Mouse (Mus musculus): ENCODE measurements around the gene Cts7. TPM values are rescaled to one million over a fixed set of nuclear protein-coding genes. Genes with fewer than 3 reads are reported as not detected.

Cts7 gene
- not detected in 2 replicates for polyA plus RNA-seq (2014; fragmentation: Nextera tagmentation; extraction: Ambion mirVana)

DNA sequence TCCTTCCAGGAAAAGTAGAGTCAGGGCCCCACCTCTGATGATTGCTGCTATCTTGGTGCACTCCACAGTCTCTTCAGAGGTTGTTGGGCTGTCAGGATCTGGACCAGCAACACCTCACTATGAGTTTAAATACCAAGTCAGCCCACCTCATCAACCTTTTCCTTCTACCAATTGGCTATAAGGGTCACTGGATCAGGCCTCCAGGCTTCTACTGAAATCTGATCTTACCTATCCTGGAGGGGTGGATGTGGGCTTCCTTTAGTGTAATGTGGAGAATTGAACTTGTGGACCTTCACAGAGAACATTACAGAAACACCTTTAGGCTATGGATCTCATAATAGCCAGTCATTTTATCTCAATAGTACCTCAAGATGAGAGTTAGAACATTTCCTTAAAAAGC is at the start of gene Cts7:
TSS of gene Cts7 (minus strand) at position 101 of the 400 bp plus-strand sequence.
- Histone ChIP-seq H3K9ac (ENCODE audit: low read depth, low read length) (no peak within 1 kb of the TSS), H3K4me2 (ENCODE audit: low read depth, low read length) (no peak within 1 kb of the TSS), H3K4me1 (ENCODE audit: control insufficient read depth, insufficient read depth, low read length) (no peaks in the 10 kb centered on the region), H3K4me3 (ENCODE audit: low read depth, low read length) (no peak within 1 kb of the TSS), H3K9me3 (ENCODE audit: control insufficient read depth, low read length) (peaks cover 26% of the 10 kb centered on the region), H3K27me3 (replicated peaks; ENCODE audit: control insufficient read depth, insufficient read depth, low read length) (no peaks in the 10 kb centered on the region), H3K27ac (replicated peaks; ENCODE audit: low read depth, low read length) (no peak within 1 kb of the TSS), H3K36me3 (ENCODE audit: control insufficient read depth, insufficient read depth, low read length) (no peaks in the 10 kb centered on the region)
- DNase-seq (ENCODE audit: low spot score) = no peak
- ATAC-seq (ENCODE audit: low read depth) = no peak

Small RNA genes within 50 kb of the gene (microRNA-seq; reads per million reads assigned to microRNA genes)
- not detected for gene Gm27704 (ENCODE audit: borderline number of aligned reads)

Other genes starting within 250 kb of the Cts7 start
- gene Ctsr, start 193.9 kb downstream of the Cts7 start, polyA plus RNA-seq (2014; fragmentation: Nextera tagmentation; extraction: Ambion mirVana) = not detected in 2 replicates
- not detected in 2 replicates for gene Cts6, start 154.8 kb downstream of the Cts7 start, polyA plus RNA-seq (2014; fragmentation: Nextera tagmentation; extraction: Ambion mirVana)
- gene Cts8, start 102.8 kb downstream of the Cts7 start, polyA plus RNA-seq (2014; fragmentation: Nextera tagmentation; extraction: Ambion mirVana) = not detected in 2 replicates
- gene Gm49398, start 69.4 kb downstream of the Cts7 start, polyA plus RNA-seq (2014; fragmentation: Nextera tagmentation; extraction: Ambion mirVana) = not detected in 2 replicates
- not detected in 2 replicates for gene Ctsm, start 183.6 kb upstream of the Cts7 start, polyA plus RNA-seq (2014; fragmentation: Nextera tagmentation; extraction: Ambion mirVana)
- not detected in 2 replicates for gene Gm49352, start 210.0 kb upstream of the Cts7 start, polyA plus RNA-seq (2014; fragmentation: Nextera tagmentation; extraction: Ambion mirVana)
- not detected in 2 replicates for gene Cts3, start 211.9 kb upstream of the Cts7 start, polyA plus RNA-seq (2014; fragmentation: Nextera tagmentation; extraction: Ambion mirVana)